Mouse (Mus musculus): ENCODE data around the gene Trim9. TPM values are rescaled to one million over a fixed set of nuclear protein-coding genes. Genes with fewer than 3 reads are reported as not detected.

The Trim9 gene
- polyA plus RNA-seq, 1 experiment: 130 TPM

DNA sequence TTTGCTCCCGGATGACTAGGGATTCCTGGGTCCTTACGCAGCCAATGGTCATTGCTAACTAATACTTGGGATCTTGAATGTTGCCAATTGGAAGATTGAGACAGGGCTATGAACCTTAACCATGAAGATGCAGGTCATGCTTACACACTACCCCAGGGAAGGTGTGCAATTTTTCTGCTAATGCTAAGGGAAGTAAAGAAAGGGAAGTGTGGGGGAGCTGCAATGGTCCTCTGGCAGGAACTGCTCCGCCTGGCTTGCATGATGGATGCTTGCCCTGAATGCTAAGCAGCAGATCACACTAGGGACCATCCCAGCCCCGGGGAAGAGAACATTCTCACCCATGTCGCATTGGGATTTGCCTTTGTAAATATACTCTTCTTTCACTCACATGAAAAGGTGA lies 126.0 kb downstream of the Trim9 start:
- TF ChIP-seq CTCF (IDR thresholded peaks at IDR 0.05; ENCODE audit: borderline replicate concordance, insufficient read depth, low read depth, low read length): no peak
- TF ChIP-seq POLR2A (IDR thresholded peaks at IDR 0.05; ENCODE audit: borderline replicate concordance, insufficient read depth, low read length): no peak
- Histone ChIP-seq H3K4me3 (replicated peaks; ENCODE audit: insufficient read depth, low read depth, low read length) (no peak overlapping the region), H3K4me1 (ENCODE audit: control insufficient read depth, insufficient read depth, low read length) (no peaks in the 10 kb centered on the region), H3K27ac (ENCODE audit: insufficient read depth, low read length) (no peak overlapping the region), H3K27me3 (ENCODE audit: control insufficient read depth, insufficient read depth, low read length) (no peaks in the 10 kb centered on the region; the same call in 1 of the 2 replicates)
- DNase-seq: no peak
- WGBS: 73% methylated on average over 5 of the region's 5 CpGs

- no peaks in the 10 kb centered on the region; the same call in 1 of the 2 replicates for H3K27me3 ChIP-seq (ENCODE audit: control insufficient read depth, insufficient read depth, low read length)
- H3K27ac ChIP-seq (ENCODE audit: insufficient read depth, low read length): no peak overlapping the region
- TF ChIP-seq CTCF (IDR thresholded peaks at IDR 0.05; ENCODE audit: borderline replicate concordance, insufficient read depth, low read depth, low read length): no peak
- no peak for TF ChIP-seq POLR2A (IDR thresholded peaks at IDR 0.05; ENCODE audit: borderline replicate concordance, insufficient read depth, low read length)
- H3K4me3 ChIP-seq (replicated peaks; ENCODE audit: insufficient read depth, low read depth, low read length): no peak overlapping the region
- no peaks in the 10 kb centered on the region for H3K4me1 ChIP-seq (ENCODE audit: control insufficient read depth, insufficient read depth, low read length)
- no peak for DNase-seq
- WGBS: 93% methylated on average over 8 of the region's 8 CpGs
Measured at GRCm38 (mm10) chr12:70218795-70219540, 128.4 kb downstream of the Trim9 start.

DNA sequence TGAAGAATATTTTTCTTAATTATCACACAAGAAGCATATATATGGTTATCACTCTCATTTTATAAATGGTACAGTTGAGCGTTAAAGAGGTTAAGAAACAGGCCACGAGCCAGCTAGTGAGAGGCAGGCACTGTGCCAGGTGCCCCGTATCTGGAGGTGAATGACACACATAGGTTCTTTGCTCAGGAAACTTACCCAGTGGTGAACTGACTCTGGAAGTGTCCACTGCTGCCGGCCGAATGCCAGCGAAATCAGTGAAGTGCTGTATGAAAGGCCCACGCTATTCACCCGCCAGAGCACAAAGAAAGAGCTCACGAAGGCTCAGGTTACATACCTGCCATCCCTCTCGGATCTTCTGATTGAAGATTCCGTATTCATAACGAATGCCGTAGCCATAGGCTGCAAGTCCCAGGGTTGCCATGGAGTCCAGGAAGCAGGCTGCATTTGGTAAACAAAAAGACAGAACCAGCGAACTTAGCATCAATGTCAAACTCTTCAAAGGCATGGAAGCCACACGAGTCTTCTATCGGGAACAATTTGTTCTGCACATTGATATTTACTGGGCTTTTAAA lies 131.1 kb downstream of the Trim9 start:
- WGBS: 48% methylated on average over 16 of the region's 16 CpGs
- no peaks in the 10 kb centered on the region; the same call in 1 of the 2 replicates for H3K27me3 ChIP-seq (ENCODE audit: control insufficient read depth, insufficient read depth, low read length)
- H3K27ac ChIP-seq (ENCODE audit: insufficient read depth, low read length): no peak overlapping the region
- DNase-seq: no peak
- no peak overlapping the region for H3K4me3 ChIP-seq (replicated peaks; ENCODE audit: insufficient read depth, low read depth, low read length)
- TF ChIP-seq POLR2A (IDR thresholded peaks at IDR 0.05; ENCODE audit: borderline replicate concordance, insufficient read depth, low read length) (no peak), CTCF (IDR thresholded peaks at IDR 0.05; ENCODE audit: borderline replicate concordance, insufficient read depth, low read depth, low read length) (no peak)
- peaks cover 4% of the 10 kb centered on the region for H3K4me1 ChIP-seq (ENCODE audit: control insufficient read depth, insufficient read depth, low read length)

DNA sequence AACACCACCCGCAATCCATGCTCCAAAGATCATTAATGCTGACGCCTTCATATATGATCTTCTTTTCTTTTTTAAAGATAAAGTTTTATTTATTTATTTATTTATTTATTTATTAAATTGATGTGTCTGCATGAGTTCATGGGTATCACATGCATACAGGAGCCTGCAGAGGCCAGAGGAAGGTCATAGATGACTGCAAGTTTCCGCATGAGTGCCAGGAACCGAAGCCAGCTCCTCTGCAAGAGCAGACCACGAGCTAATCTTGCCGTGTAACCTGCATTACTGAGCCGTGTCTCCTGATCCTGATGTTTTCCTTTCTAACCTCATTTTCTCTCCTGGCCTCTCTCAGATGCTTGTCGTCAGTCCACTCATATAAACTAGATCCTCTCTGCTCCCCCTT lies 133.1 kb downstream of the Trim9 start:
- Histone ChIP-seq H3K4me1 (ENCODE audit: control insufficient read depth, insufficient read depth, low read length) (peaks cover 4% of the 10 kb centered on the region), H3K27ac (ENCODE audit: insufficient read depth, low read length) (no peak overlapping the region), H3K27me3 (ENCODE audit: control insufficient read depth, insufficient read depth, low read length) (no peaks in the 10 kb centered on the region; the same call in 1 of the 2 replicates), H3K4me3 (replicated peaks; ENCODE audit: insufficient read depth, low read depth, low read length) (no peak overlapping the region)
- TF ChIP-seq CTCF (IDR thresholded peaks at IDR 0.05; ENCODE audit: borderline replicate concordance, insufficient read depth, low read depth, low read length) (no peak), POLR2A (IDR thresholded peaks at IDR 0.05; ENCODE audit: borderline replicate concordance, insufficient read depth, low read length) (no peak)
- 82% methylated on average over 8 of the region's 8 CpGs for WGBS
- no peak for DNase-seq

GRCm38 (mm10) chr12:70213601-70214000 lies 133.8 kb downstream of the Trim9 start:
- 91% methylated on average over 6 of the region's 6 CpGs for WGBS
- Histone ChIP-seq H3K27ac (ENCODE audit: insufficient read depth, low read length) (no peak overlapping the region), H3K4me1 (ENCODE audit: control insufficient read depth, insufficient read depth, low read length) (peaks cover 4% of the 10 kb centered on the region), H3K27me3 (ENCODE audit: control insufficient read depth, insufficient read depth, low read length) (no peaks in the 10 kb centered on the region; the same call in 1 of the 2 replicates), H3K4me3 (replicated peaks; ENCODE audit: insufficient read depth, low read depth, low read length) (no peak overlapping the region)
- DNase-seq: no peak
- TF ChIP-seq CTCF (IDR thresholded peaks at IDR 0.05; ENCODE audit: borderline replicate concordance, insufficient read depth, low read depth, low read length): no peak
- TF ChIP-seq POLR2A (IDR thresholded peaks at IDR 0.05; ENCODE audit: borderline replicate concordance, insufficient read depth, low read length): no peak

GRCm38 (mm10) chr12:70212501-70212900 lies 134.9 kb downstream of the Trim9 start:
- no peak overlapping the region for H3K4me3 ChIP-seq (replicated peaks; ENCODE audit: insufficient read depth, low read depth, low read length)
- H3K4me1 ChIP-seq (ENCODE audit: control insufficient read depth, insufficient read depth, low read length): peaks cover 4% of the 10 kb centered on the region
- TF ChIP-seq POLR2A (IDR thresholded peaks at IDR 0.05; ENCODE audit: borderline replicate concordance, insufficient read depth, low read length) (no peak), CTCF (IDR thresholded peaks at IDR 0.05; ENCODE audit: borderline replicate concordance, insufficient read depth, low read depth, low read length) (no peak)
- no peak overlapping the region for H3K27ac ChIP-seq (ENCODE audit: insufficient read depth, low read length)
- no peaks in the 10 kb centered on the region; the same call in 1 of the 2 replicates for H3K27me3 ChIP-seq (ENCODE audit: control insufficient read depth, insufficient read depth, low read length)
- peak; percentile 24 to 47 for DNase-seq
- 7% methylated on average over 4 of the region's 4 CpGs for WGBS

- DNase-seq: no peak
- Histone ChIP-seq H3K4me1 (ENCODE audit: control insufficient read depth, insufficient read depth, low read length) (peaks cover 4% of the 10 kb centered on the region), H3K27me3 (ENCODE audit: control insufficient read depth, insufficient read depth, low read length) (no peaks in the 10 kb centered on the region), H3K27ac (ENCODE audit: insufficient read depth, low read length) (no peak overlapping the region), H3K4me3 (replicated peaks; ENCODE audit: insufficient read depth, low read depth, low read length) (no peak overlapping the region)
- no peak for TF ChIP-seq POLR2A (IDR thresholded peaks at IDR 0.05; ENCODE audit: borderline replicate concordance, insufficient read depth, low read length)
- no peak for TF ChIP-seq CTCF (IDR thresholded peaks at IDR 0.05; ENCODE audit: borderline replicate concordance, insufficient read depth, low read depth, low read length)
- 73% methylated on average over 5 of the region's 5 CpGs for WGBS
Measured at GRCm38 (mm10) chr12:70208214-70208613, 139.2 kb downstream of the Trim9 start.

DNA sequence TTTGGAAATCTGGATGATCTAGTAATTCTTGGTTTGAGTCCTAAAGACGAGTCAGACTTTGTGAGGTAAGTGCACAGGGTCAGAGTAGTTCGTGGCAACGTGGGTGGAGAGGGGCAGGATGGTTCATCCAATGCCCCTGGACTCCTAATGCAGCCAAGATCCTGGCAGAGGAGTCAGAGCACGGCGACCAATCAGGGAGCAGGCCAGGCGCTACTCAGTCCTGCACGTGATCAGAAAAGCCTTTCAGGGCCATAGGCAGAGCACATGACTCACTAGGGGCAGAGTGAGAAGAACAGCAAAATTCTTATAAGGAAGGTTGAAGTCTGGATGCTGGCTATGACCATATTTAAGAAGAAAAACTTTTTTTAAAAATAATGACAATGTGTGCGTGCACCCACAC lies 143.0 kb downstream of the Trim9 start:
- Histone ChIP-seq H3K4me3 (replicated peaks; ENCODE audit: insufficient read depth, low read depth, low read length) (no peak overlapping the region), H3K27ac (ENCODE audit: insufficient read depth, low read length) (no peak overlapping the region), H3K27me3 (ENCODE audit: control insufficient read depth, insufficient read depth, low read length) (no peaks in the 10 kb centered on the region), H3K4me1 (ENCODE audit: control insufficient read depth, insufficient read depth, low read length) (no peaks in the 10 kb centered on the region)
- TF ChIP-seq POLR2A (IDR thresholded peaks at IDR 0.05; ENCODE audit: borderline replicate concordance, insufficient read depth, low read length) (no peak), CTCF (IDR thresholded peaks at IDR 0.05; ENCODE audit: borderline replicate concordance, insufficient read depth, low read depth, low read length) (no peak)
- WGBS: 84% methylated on average over 8 of the region's 8 CpGs
- DNase-seq: no peak
